Mouse (Mus musculus) olfactory bulb, adult 2 months (tissue): ENCODE results near the gene Eif2a. TPM values are rescaled to one million over a fixed set of nuclear protein-coding genes. Genes with fewer than 3 reads are reported as not detected.

Source experiments
- H3K27ac ChIP-seq: fragments of 200-500 bp; 2 replicates; pipeline ENCODE4 v1.5.1; 2012; ENCODE audit warnings: low read depth, low read length; ENCODE audit not compliant: insufficient read depth
- H3K4me1 ChIP-seq: fragments of 200-500 bp; 2 replicates; pipeline ENCODE4 v1.6.1; 2012; ENCODE audit warnings: low read length; ENCODE audit not compliant: control insufficient read depth, insufficient read depth
- H3K4me3 ChIP-seq: fragments of 200-500 bp; 2 replicates; pipeline ENCODE4 v1.5.1; 2012; ENCODE audit warnings: mild to moderate bottlenecking, low read depth, low read length, moderate library complexity; ENCODE audit not compliant: insufficient read depth
- CTCF ChIP-seq: fragments of 200-500 bp; IDR thresholded peaks from 2 replicates; pipeline ENCODE4 v1.5.1; 2012; ENCODE audit warnings: low read depth, mild to moderate bottlenecking, low read length, moderate library complexity; ENCODE audit not compliant: insufficient read depth
- POLR2A ChIP-seq: fragments of 200-500 bp; IDR thresholded peaks from 2 replicates; pipeline ENCODE4 v1.6.1; 2012; ENCODE audit warnings: mild to moderate bottlenecking, low read depth, low read length, moderate library complexity; ENCODE audit not compliant: insufficient read depth
- WGBS: fragments of 180-500 bp; shearing (Covaris S2); methylation state at CpG from one replicate; pipeline ENCODE4 v1.1.7; 2018; 5-methylcytosine and 5-hydroxymethylcytosine counted together
- polyA plus RNA-seq: library from polyadenylated mRNA; stranded (reverse); fragments of >200 nt; gene quantifications from 2 replicates; pipeline ENCODE4 v1.2.4, GENCODE M21; 2012; ENCODE audit warnings: low replicate concordance; ENCODE audit not compliant: missing spikeins, insufficient read depth, insufficient read length

The Eif2a gene
- polyA plus RNA-seq, 1 experiment: not detected

DNA sequence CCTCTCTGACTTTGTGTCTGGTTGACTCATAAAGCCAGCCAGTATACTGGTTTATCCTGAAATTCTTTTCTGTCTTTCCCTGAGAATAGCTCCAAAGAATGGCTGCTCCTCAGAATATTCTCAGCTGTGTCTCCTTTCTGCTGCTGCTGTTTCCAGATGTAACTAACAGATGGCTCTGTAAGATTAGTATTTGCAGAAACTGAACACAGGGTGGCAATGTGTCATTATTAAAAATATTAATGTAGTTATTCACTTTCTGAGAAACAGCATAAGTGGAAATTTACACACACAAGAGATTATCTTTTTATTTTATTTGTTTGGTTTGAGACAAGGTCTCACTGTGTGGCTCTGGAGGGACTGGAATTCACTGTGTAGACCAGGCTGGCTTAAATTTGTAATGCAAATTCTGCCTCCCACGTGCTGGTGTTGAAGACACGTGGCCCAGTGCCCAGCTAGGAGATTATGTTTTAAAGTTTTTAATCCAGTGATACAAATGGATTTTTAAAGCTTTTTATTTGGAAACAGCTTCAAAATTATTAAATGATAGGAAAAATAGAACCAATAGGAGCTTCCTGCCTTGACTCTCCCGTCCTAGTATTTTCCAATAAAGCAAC, 21.8 kb upstream of the Eif2a start:
- Histone ChIP-seq H3K4me1 (no peaks in the 10 kb centered on the region), H3K4me3 (no peak overlapping the region), H3K27ac (no peak overlapping the region)
- WGBS: 40% methylated on average over 3 of the region's 3 CpGs
- TF ChIP-seq CTCF: no peak
- TF ChIP-seq POLR2A: no peak

DNA sequence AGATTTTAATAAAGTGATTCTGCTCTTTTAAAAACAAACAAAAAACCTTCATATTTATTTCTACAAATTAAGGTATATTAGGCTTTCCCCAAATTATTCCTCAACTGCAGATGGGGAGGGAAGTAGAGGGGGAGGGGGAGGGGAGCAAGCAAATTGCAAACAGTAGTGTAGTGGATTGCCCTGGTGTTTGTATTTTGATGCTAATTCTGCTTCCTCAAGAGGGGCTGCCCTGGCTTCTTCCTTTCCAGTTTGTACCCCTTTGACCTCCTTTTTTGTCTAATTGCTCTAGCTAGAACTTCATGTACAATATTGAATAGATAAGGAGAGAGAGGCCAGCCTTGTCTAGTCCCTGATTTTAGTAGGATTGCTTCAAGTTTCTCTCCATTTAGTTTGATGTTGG, 20.9 kb upstream of the Eif2a start:
- Histone ChIP-seq H3K27ac (no peak overlapping the region), H3K4me1 (no peaks in the 10 kb centered on the region), H3K4me3 (no peak overlapping the region)
- TF ChIP-seq POLR2A: no peak
- TF ChIP-seq CTCF: no peak

GRCm38 (mm10) chr3:58508020-58508750, 17.4 kb upstream of the Eif2a start:
- Histone ChIP-seq H3K4me3 (no peak overlapping the region), H3K4me1 (no peaks in the 10 kb centered on the region), H3K27ac (no peak overlapping the region)
- TF ChIP-seq POLR2A: no peak
- no peak for TF ChIP-seq CTCF
- WGBS: 86% methylated on average over 7 of the region's 7 CpGs

GRCm38 (mm10) chr3:58511581-58511980, 14.0 kb upstream of the Eif2a start:
- H3K4me3 ChIP-seq: no peak overlapping the region
- H3K27ac ChIP-seq: no peak overlapping the region
- no peak for TF ChIP-seq POLR2A
- H3K4me1 ChIP-seq: no peaks in the 10 kb centered on the region

GRCm38 (mm10) chr3:58512740-58513139, 12.9 kb upstream of the Eif2a start:
- H3K4me3 ChIP-seq: no peak overlapping the region
- WGBS: 82% methylated on average over 3 of the region's 3 CpGs
- H3K4me1 ChIP-seq: no peaks in the 10 kb centered on the region
- no peak for TF ChIP-seq POLR2A
- TF ChIP-seq CTCF: no peak
- no peak overlapping the region for H3K27ac ChIP-seq

DNA sequence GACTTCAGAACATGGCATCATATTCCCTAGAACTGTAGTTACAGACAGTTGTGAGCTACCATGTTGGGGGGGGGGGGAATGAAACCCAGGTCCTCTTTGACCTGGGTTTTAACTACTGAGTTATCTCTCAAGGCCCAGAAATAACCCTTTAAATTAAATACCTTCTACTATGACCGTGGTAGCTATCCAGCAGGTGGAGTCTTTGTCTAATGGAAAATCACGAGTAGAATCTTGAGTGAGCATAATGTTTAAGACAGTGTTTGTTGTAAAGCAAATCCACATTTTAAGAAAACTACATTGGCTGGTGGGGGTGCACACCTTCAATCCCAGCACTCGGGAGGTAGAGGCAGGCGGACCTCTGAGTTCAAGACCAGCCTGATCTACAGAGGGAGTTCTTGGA, 12.1 kb upstream of the Eif2a start:
- Histone ChIP-seq H3K4me3 (no peak overlapping the region), H3K4me1 (no peaks in the 10 kb centered on the region), H3K27ac (no peak overlapping the region)
- 89% methylated on average over 4 of the region's 4 CpGs for WGBS
- TF ChIP-seq CTCF (no peak), POLR2A (no peak)

- no peak overlapping the region for H3K4me3 ChIP-seq
- TF ChIP-seq CTCF: no peak
- TF ChIP-seq POLR2A: no peak
- no peaks in the 10 kb centered on the region for H3K4me1 ChIP-seq
- H3K27ac ChIP-seq: no peak overlapping the region
- 71% methylated on average over 1 of the region's 1 CpGs for WGBS
Measured at GRCm38 (mm10) chr3:58515947-58516601, 9.5 kb upstream of the Eif2a start.

GRCm38 (mm10) chr3:58516602-58516976, 9.0 kb upstream of the Eif2a start:
- Histone ChIP-seq H3K27ac (no peak overlapping the region), H3K4me1 (no peaks in the 10 kb centered on the region), H3K4me3 (no peak overlapping the region)
- no peak for TF ChIP-seq CTCF
- TF ChIP-seq POLR2A: no peak
- WGBS: 79% methylated on average over 7 of the region's 7 CpGs

DNA sequence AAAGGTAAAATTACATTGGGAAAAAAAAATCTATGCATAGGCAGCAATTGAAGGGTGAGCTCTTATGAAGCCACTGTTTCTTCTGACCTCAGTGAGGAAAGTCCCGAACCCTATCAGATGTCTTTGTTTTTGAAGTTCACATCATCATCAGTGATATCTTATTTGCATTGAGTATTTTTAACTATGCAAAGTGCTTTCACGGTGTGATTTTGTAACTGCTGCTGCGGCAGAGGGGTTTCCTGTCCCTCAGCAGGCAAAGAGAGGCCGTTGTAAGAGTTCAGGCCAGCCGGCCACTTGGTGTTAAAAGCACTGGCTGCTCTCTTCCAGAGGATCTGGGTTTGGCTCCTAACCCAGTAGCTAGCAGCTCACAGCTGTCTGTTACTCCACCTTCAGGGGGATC, 8.4 kb upstream of the Eif2a start:
- 74% methylated on average over 5 of the region's 5 CpGs for WGBS
- H3K27ac ChIP-seq: no peak overlapping the region
- no peak overlapping the region for H3K4me3 ChIP-seq
- TF ChIP-seq POLR2A: no peak
- TF ChIP-seq CTCF: no peak
- no peaks in the 10 kb centered on the region for H3K4me1 ChIP-seq
